Mouse (Mus musculus): ENCODE measurements around the gene 1700001P01Rik. TPM values are rescaled to one million over a fixed set of nuclear protein-coding genes. Genes with fewer than 3 reads are reported as not detected.

Gene 1700001P01Rik
- polyA plus RNA-seq, 1 experiment from 2014 or later, result 0.44 TPM

DNA sequence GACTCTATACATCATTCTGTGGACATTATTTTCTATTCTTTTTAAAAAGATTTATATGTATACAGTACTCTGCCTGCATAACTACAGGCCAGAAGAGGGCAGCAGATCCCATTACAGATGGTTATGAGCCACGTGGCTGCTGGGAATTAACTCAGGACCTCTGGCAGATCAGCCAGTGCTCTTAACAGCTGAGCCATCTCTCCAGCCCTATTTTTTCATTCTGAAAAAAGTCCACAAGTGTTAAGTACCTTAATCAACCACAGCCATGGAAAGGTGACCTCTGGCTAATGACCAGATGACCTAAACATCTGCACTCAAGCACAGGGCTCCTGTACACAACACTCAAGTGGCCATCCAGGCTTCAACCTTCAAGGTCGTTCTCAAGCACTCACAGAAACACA lies 1.4 kb upstream of the 1700001P01Rik start:
- Histone ChIP-seq H3K4me1 (replicated peaks; ENCODE audit: control insufficient read depth, insufficient read depth, low read length) (peaks cover 7% of the 10 kb centered on the region; the same call in 1 of the 2 replicates), H3K9ac (ENCODE audit: low read length) (no peak overlapping the region), H3K27me3 (ENCODE audit: control insufficient read depth, insufficient read depth, low read length) (no peaks in the 10 kb centered on the region), H3K9me3 (ENCODE audit: control insufficient read depth, low read length) (no peaks in the 10 kb centered on the region), H3K36me3 (ENCODE audit: control insufficient read depth, insufficient read depth, low read length) (peaks cover 17% of the 10 kb centered on the region), H3K27ac (ENCODE audit: low read depth, low read length) (no peak overlapping the region), H3K4me3 (ENCODE audit: low read depth, low read length) (no peak overlapping the region), H3K4me2 (ENCODE audit: low read depth, low read length, severe bottlenecking) (no peak overlapping the region)
- 43% methylated on average over 2 of the region's 2 CpGs for WGBS
- DNase-seq (ENCODE audit: low spot score) (peak; percentile 58), ATAC-seq (replicated peaks; ENCODE audit: low FRiP score) (no peak)

DNA sequence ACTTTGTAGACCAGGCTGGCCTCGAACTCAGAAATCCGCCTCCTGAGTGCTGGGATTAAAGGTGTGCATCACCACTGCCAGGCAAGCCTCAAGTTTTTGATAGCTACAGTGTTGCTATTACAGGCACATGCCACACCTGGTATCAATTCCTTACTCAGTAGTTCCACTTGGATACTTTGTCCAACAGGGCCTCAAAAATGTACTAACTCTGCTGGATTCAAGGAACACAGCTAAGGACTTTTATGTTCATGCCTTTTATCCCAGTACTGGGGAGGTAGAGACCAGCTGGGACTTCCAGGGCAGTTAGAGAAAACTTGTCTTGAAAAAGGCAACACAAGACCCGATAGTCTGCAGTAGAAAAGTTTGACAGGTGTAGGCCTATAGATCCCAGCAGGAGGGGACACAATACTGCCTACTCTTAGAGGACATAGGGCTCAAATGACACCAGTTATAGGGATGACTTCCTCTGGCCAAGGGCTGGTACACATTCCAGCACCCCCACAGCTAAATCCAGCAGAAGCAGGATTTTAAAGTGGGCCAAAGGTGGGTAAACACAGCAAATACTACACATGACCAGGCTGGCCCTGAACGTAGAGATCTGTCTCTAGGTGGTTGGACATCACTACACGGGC lies 895 bp upstream of the 1700001P01Rik start:
- H3K4me2 ChIP-seq (ENCODE audit: low read depth, low read length, severe bottlenecking), result no peak overlapping the region
- no peak overlapping the region for H3K9ac ChIP-seq (ENCODE audit: low read length)
- no peak overlapping the region for H3K4me3 ChIP-seq (ENCODE audit: low read depth, low read length)
- WGBS, result 58% methylated on average over 5 of the region's 5 CpGs
- no peak overlapping the region for H3K27ac ChIP-seq (ENCODE audit: low read depth, low read length)
- H3K36me3 ChIP-seq (ENCODE audit: control insufficient read depth, insufficient read depth, low read length), result peaks cover 17% of the 10 kb centered on the region
- DNase-seq (ENCODE audit: low spot score) (no peak), ATAC-seq (replicated peaks; ENCODE audit: low FRiP score) (no peak)
- no peaks in the 10 kb centered on the region for H3K9me3 ChIP-seq (ENCODE audit: control insufficient read depth, low read length)
- peaks cover 7% of the 10 kb centered on the region; the same call in 1 of the 2 replicates for H3K4me1 ChIP-seq (replicated peaks; ENCODE audit: control insufficient read depth, insufficient read depth, low read length)
- H3K27me3 ChIP-seq (ENCODE audit: control insufficient read depth, insufficient read depth, low read length), result no peaks in the 10 kb centered on the region

GRCm38 (mm10) chr11:97775186-97775585 lies 532 bp downstream of the 1700001P01Rik start:
- Histone ChIP-seq H3K4me1 (replicated peaks; ENCODE audit: control insufficient read depth, insufficient read depth, low read length) (no peaks in the 10 kb centered on the region), H3K4me3 (ENCODE audit: low read depth, low read length) (no peak overlapping the region), H3K4me2 (ENCODE audit: low read depth, low read length, severe bottlenecking) (no peak overlapping the region), H3K36me3 (ENCODE audit: control insufficient read depth, insufficient read depth, low read length) (peaks cover 14% of the 10 kb centered on the region), H3K9me3 (ENCODE audit: control insufficient read depth, low read length) (no peaks in the 10 kb centered on the region), H3K27ac (ENCODE audit: low read depth, low read length) (no peak overlapping the region), H3K9ac (ENCODE audit: low read length) (no peak overlapping the region), H3K27me3 (ENCODE audit: control insufficient read depth, insufficient read depth, low read length) (no peaks in the 10 kb centered on the region)
- no peak for ATAC-seq (replicated peaks; ENCODE audit: low FRiP score)
- no peak for DNase-seq (ENCODE audit: low spot score)
- 78% methylated on average over 13 of the region's 13 CpGs for WGBS

DNA sequence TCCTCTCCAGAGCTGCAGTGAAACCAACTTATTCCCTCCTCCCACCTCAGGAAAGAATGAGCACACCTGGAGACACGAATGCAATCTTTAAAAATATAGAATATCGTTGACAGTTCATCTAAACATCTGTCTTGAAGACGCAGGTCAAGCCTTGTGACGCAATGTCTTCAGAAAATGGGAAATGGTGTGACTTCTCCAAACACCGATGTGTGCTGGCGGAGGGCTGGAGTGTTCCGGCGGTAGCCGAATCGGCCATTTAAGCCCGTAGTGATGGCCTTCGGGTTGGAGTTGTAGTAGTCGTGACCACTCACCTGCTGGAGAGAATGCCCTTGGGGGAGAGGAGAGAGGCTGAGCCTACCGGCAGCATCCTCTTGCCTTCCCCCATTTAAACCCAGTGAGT lies 4.3 kb downstream of the 1700001P01Rik start:
- Histone ChIP-seq H3K4me2 (ENCODE audit: low read depth, low read length, severe bottlenecking) (no peak overlapping the region), H3K27me3 (ENCODE audit: control insufficient read depth, insufficient read depth, low read length) (no peaks in the 10 kb centered on the region), H3K4me1 (replicated peaks; ENCODE audit: control insufficient read depth, insufficient read depth, low read length) (no peaks in the 10 kb centered on the region), H3K9me3 (ENCODE audit: control insufficient read depth, low read length) (no peaks in the 10 kb centered on the region), H3K9ac (ENCODE audit: low read length) (no peak overlapping the region), H3K27ac (ENCODE audit: low read depth, low read length) (no peak overlapping the region), H3K4me3 (ENCODE audit: low read depth, low read length) (no peak overlapping the region), H3K36me3 (ENCODE audit: control insufficient read depth, insufficient read depth, low read length) (no peaks in the 10 kb centered on the region)
- 83% methylated on average over 14 of the region's 14 CpGs for WGBS
- ATAC-seq (replicated peaks; ENCODE audit: low FRiP score) (no peak), DNase-seq (ENCODE audit: low spot score) (no peak)

DNA sequence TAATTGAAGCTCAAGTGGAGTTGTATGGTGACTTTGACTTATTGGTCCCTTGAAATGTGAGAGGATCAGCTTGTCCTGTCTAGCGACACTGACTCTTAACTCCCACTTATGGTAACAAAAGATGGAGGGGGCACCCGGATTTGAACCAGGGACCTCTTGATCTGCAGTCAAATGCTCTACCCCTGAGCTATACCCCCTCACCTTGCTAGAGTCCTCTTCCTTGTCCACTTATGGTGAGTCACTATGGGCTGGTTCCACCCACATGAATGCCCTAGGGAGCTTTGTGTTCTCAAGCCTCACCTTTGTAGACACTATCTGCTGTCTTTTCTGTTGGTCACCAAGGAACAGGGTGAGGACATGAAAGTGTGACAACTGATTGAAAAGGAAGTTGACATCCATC lies 6.0 kb downstream of the 1700001P01Rik start:
- DNase-seq (ENCODE audit: low spot score) (no peak), ATAC-seq (replicated peaks; ENCODE audit: low FRiP score) (no peak)
- Histone ChIP-seq H3K4me3 (ENCODE audit: low read depth, low read length) (no peak overlapping the region), H3K9me3 (ENCODE audit: control insufficient read depth, low read length) (no peaks in the 10 kb centered on the region), H3K4me1 (replicated peaks; ENCODE audit: control insufficient read depth, insufficient read depth, low read length) (peaks cover 7% of the 10 kb centered on the region; the same call in 1 of the 2 replicates), H3K4me2 (ENCODE audit: low read depth, low read length, severe bottlenecking) (no peak overlapping the region), H3K9ac (ENCODE audit: low read length) (no peak overlapping the region), H3K27ac (ENCODE audit: low read depth, low read length) (no peak overlapping the region), H3K36me3 (ENCODE audit: control insufficient read depth, insufficient read depth, low read length) (no peaks in the 10 kb centered on the region), H3K27me3 (ENCODE audit: control insufficient read depth, insufficient read depth, low read length) (no peaks in the 10 kb centered on the region)
- WGBS, result 50% methylated on average over 2 of the region's 2 CpGs

- Histone ChIP-seq H3K4me3 (ENCODE audit: low read depth, low read length) (peak within 1 kb of the TSS; percentile 65), H3K27ac (ENCODE audit: low read depth, low read length) (peak within 1 kb of the TSS; percentile 42), H3K27me3 (ENCODE audit: control insufficient read depth, insufficient read depth, low read length) (no peaks in the 10 kb centered on the region), H3K4me2 (ENCODE audit: low read depth, low read length, severe bottlenecking) (peak within 1 kb of the TSS; percentile 83), H3K9me3 (ENCODE audit: control insufficient read depth, low read length) (no peaks in the 10 kb centered on the region), H3K36me3 (ENCODE audit: control insufficient read depth, insufficient read depth, low read length) (no peaks in the 10 kb centered on the region; the same call in 1 of the 2 replicates), H3K4me1 (replicated peaks; ENCODE audit: control insufficient read depth, insufficient read depth, low read length) (peaks cover 7% of the 10 kb centered on the region; the same call in 1 of the 2 replicates), H3K9ac (ENCODE audit: low read length) (peak within 1 kb of the TSS; percentile 74)
- peak; percentile 90 for ATAC-seq (replicated peaks; ENCODE audit: low FRiP score)
- under 1% methylated on average over 38 of the region's 38 CpGs for WGBS
- DNase-seq (ENCODE audit: low spot score), result peak; percentile 96
These were observed 9.4 kb downstream of the 1700001P01Rik start, which contains the start of gene Cwc25 for GRCm38 (mm10) chr11:97766154-97766881. TSS of gene Cwc25 (minus strand) at chr11:97766556.

- Histone ChIP-seq H3K36me3 (ENCODE audit: control insufficient read depth, insufficient read depth, low read length) (no peaks in the 10 kb centered on the region; the same call in 1 of the 2 replicates), H3K4me3 (ENCODE audit: low read depth, low read length) (no peak overlapping the region), H3K9ac (ENCODE audit: low read length) (no peak overlapping the region), H3K9me3 (ENCODE audit: control insufficient read depth, low read length) (no peaks in the 10 kb centered on the region), H3K27ac (ENCODE audit: low read depth, low read length) (no peak overlapping the region), H3K27me3 (ENCODE audit: control insufficient read depth, insufficient read depth, low read length) (no peaks in the 10 kb centered on the region), H3K4me2 (ENCODE audit: low read depth, low read length, severe bottlenecking) (no peak overlapping the region), H3K4me1 (replicated peaks; ENCODE audit: control insufficient read depth, insufficient read depth, low read length) (peaks cover 7% of the 10 kb centered on the region; the same call in 1 of the 2 replicates)
- ATAC-seq (replicated peaks; ENCODE audit: low FRiP score), result no peak
- no peak for DNase-seq (ENCODE audit: low spot score)
These were observed 14.1 kb downstream of the 1700001P01Rik start for GRCm38 (mm10) chr11:97761638-97762037.

DNA sequence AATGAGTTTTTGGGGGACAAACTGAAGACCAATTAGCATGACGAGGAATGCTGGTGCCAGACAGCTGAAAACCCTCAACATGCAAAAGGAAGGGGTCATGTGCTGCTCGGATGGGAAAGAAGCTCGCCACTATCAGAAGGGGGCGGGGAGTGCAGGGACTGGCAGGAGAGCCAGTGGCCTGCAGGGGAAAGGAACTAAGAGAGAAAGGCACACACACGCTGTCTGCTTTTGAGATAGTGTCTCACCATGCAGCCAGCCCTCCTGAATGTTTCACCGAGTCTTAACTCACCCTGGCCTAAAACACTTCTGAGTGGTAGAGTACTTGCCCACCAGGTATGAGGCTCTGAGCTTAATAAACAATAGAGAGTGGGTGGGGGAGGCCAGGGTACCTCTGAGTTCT lies 16.8 kb downstream of the 1700001P01Rik start:
- H3K27me3 ChIP-seq (ENCODE audit: control insufficient read depth, insufficient read depth, low read length), result no peaks in the 10 kb centered on the region
- WGBS, result 89% methylated on average over 6 of the region's 6 CpGs
- no peaks in the 10 kb centered on the region; the same call in 1 of the 2 replicates for H3K36me3 ChIP-seq (ENCODE audit: control insufficient read depth, insufficient read depth, low read length)
- DNase-seq (ENCODE audit: low spot score) (no peak), ATAC-seq (replicated peaks; ENCODE audit: low FRiP score) (no peak)
- H3K4me1 ChIP-seq (replicated peaks; ENCODE audit: control insufficient read depth, insufficient read depth, low read length), result no peaks in the 10 kb centered on the region
- H3K4me2 ChIP-seq (ENCODE audit: low read depth, low read length, severe bottlenecking), result no peak overlapping the region
- H3K9me3 ChIP-seq (ENCODE audit: control insufficient read depth, low read length), result no peaks in the 10 kb centered on the region
- H3K4me3 ChIP-seq (ENCODE audit: low read depth, low read length), result no peak overlapping the region
- H3K27ac ChIP-seq (ENCODE audit: low read depth, low read length), result no peak overlapping the region
- H3K9ac ChIP-seq (ENCODE audit: low read length), result no peak overlapping the region

All from forebrain, embryonic 11.5 days (tissue).